Mouse (Mus musculus) cerebellum, adult 2 months (tissue): ENCODE results near the gene Zbtb20. TPM values are rescaled to one million over a fixed set of nuclear protein-coding genes. Genes with fewer than 3 reads are reported as not detected.

Experiments
- DNase-seq, 2 experiments: peaks; one replicate each; pipeline ENCODE4 v3.0.0; 2021
- H3K27ac ChIP-seq: fragments of 200-500 bp; 2 replicates; pipeline ENCODE4 v1.5.1; 2012; ENCODE audit warnings: low read length, control low read depth, inconsistent platforms; ENCODE audit not compliant: insufficient read depth
- H3K27me3 ChIP-seq: fragments of 200-500 bp; 2 replicates; pipeline ENCODE4 v1.6.1; 2012; ENCODE audit warnings: inconsistent platforms, mild to moderate bottlenecking, low read length, moderate library complexity; ENCODE audit not compliant: control insufficient read depth, insufficient read depth
- H3K4me1 ChIP-seq: fragments of 200-500 bp; 2 replicates; pipeline ENCODE4 v1.6.1; 2011; ENCODE audit warnings: low read length; ENCODE audit not compliant: control insufficient read depth, insufficient read depth
- H3K4me3 ChIP-seq: fragments of 200-500 bp; replicated peaks from 2 replicates; pipeline ENCODE3; 2011; ENCODE audit warnings: mild to moderate bottlenecking, low read depth, low read length, control low read depth; ENCODE audit not compliant: insufficient read depth
- CTCF ChIP-seq: fragments of 200-500 bp; IDR thresholded peaks from 2 replicates; pipeline ENCODE4 v1.5.1; 2011; ENCODE audit warnings: low read depth, mild to moderate bottlenecking, control low read depth, low read length, moderate library complexity, borderline replicate concordance; ENCODE audit not compliant: insufficient read depth
- POLR2A ChIP-seq: fragments of 200-500 bp; IDR thresholded peaks from 2 replicates; pipeline ENCODE4 v1.6.1; 2011; ENCODE audit warnings: low read length, control low read depth, borderline replicate concordance; ENCODE audit not compliant: insufficient read depth
- WGBS: fragments of 180-500 bp; shearing (Covaris S2); methylation state at CpG from one replicate; pipeline ENCODE4 v1.1.7; 2018; 5-methylcytosine and 5-hydroxymethylcytosine counted together
- polyA plus RNA-seq: library from polyadenylated mRNA; depleted of rRNA; stranded (reverse); fragments of >200 nt; gene quantifications from 2 replicates; pipeline ENCODE4 v1.2.3, GENCODE M21; 2012

Zbtb20 gene
- polyA plus RNA-seq, 1 experiment: 25.2 TPM

DNA sequence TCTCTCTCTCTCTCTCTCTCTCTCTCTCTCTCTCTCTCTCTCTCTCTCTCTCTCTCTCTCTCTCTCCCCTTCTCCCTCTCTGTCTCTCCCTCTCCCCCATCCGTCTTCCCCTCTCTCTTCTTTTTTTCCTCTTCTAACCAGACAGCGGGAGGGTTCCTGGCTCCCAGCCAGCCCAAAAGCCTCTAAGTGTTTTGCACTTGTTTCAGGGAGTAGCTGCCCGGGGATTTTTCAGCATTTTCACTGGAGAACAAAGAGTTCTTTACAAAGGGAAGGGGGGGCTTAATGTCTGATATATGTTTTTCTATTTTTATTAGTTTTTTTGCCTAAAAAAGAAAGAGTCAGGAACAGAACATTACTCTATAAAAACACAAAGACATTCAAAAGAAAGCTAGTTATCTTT, 628.5 kb downstream of the Zbtb20 start:
- Histone ChIP-seq H3K27ac (peak overlapping the region; percentile 91; the same call in 1 of the 2 replicates), H3K27me3 (no peaks in the 10 kb centered on the region), H3K4me1 (peaks cover 8% of the 10 kb centered on the region; the same call in 1 of the 2 replicates), H3K4me3 (peak overlapping the region; percentile 79)
- WGBS: 5% methylated on average over 3 of the region's 3 CpGs
- DNase-seq: peak; percentile 81 to 82
- no peak for TF ChIP-seq POLR2A
- no peak for TF ChIP-seq CTCF

DNA sequence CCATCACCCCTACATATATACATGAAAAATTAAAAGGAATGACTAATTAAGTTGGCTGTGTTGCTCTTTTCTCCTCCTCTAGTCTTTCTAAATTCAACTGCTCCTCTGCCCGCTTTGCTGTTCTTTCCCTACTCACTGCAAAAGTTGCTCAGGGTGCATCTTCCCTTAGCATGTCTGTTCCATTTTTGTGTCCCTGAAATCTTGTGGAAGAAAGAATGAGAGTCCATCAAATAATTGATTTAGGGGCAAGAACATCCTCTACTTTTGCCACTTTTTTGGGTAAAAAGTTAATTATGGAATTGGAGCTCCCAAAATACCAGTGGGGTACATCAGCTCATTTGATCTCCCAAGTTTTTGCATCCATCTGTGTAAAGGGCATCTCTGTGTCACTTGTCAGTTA, 628.9 kb downstream of the Zbtb20 start:
- H3K4me3 ChIP-seq: peak overlapping the region; percentile 79
- peaks cover 8% of the 10 kb centered on the region; the same call in 1 of the 2 replicates for H3K4me1 ChIP-seq
- no peak for TF ChIP-seq CTCF
- no peak for TF ChIP-seq POLR2A
- WGBS: 44% methylated on average over 1 of the region's 1 CpGs
- peak in 1 of 2 experiments; percentile 41 for DNase-seq
- no peaks in the 10 kb centered on the region for H3K27me3 ChIP-seq
- H3K27ac ChIP-seq: peak overlapping the region; percentile 72; the same call in 1 of the 2 replicates

DNA sequence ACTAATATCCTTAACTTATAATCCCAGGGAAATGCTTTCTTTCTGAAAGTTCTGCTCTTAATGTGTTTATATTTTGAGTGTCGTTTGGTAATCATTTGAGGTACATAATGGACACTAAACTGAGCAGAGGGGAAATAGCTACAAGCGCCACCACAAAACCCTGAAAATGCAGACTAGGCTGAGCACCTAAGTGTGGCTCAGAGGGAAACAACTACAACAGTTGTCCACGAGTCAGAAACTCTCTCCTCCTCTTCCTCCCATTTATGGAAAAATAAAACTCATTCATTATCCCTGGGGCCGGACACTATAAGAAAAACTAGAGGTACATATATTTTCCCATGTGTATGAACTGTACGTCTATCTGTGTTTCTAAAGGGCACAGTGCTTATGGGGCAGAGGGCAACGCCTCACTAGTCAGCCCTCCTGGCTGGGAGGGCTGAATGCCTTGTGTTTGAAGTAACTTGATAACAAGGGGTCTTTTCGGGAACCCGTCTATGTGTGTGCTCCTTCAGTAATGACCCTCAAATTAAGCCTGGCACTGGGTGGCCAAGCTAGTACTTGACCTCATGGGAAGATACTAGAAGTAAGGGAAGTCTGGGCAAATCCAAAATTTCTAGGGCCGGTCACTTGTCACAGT, 629.8 kb downstream of the Zbtb20 start:
- H3K4me3 ChIP-seq: peak overlapping the region; percentile 54
- H3K27ac ChIP-seq: peak overlapping the region; percentile 90
- peaks cover 3% of the 10 kb centered on the region; the same call in 1 of the 2 replicates for H3K4me1 ChIP-seq
- 29% methylated on average over 9 of the region's 9 CpGs for WGBS
- TF ChIP-seq POLR2A: no peak
- TF ChIP-seq CTCF: no peak
- H3K27me3 ChIP-seq: no peaks in the 10 kb centered on the region
- peak; percentile 39 to 53 for DNase-seq

DNA sequence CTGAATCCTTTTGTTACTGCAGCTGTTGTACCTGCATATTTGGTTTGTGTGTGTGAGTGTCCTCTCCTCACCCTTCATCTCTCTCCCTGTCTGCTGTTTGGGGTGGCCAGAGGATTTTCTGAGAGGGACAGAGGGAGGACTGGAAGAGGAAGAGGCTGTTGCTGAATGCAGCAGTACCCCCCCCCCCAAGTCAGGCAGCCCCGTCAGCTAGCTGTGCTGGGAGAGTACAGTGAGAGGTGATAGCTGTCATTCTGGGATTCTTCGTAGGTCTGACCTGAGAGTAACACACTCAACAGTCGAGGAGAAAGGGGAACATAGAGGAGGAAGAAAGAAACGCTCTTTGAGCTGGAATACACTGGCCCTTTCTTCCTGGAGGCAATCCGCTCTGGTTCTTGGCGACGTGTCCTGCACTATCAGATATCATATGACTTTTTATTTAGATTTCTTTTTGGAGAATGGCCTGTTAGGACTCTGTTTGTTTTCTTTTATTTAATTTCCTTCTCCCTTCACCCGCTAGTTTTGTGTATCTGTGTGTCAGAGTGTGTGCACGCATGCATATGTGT, 630.6 kb downstream of the Zbtb20 start:
- Histone ChIP-seq H3K4me1 (peaks cover 3% of the 10 kb centered on the region; the same call in 1 of the 2 replicates), H3K27ac (peak overlapping the region; percentile 95), H3K27me3 (no peaks in the 10 kb centered on the region), H3K4me3 (peak overlapping the region; percentile 57)
- TF ChIP-seq CTCF (no peak), POLR2A (no peak)
- WGBS: 11% methylated on average over 9 of the region's 9 CpGs
- peak; percentile 45 to 57 for DNase-seq

DNA sequence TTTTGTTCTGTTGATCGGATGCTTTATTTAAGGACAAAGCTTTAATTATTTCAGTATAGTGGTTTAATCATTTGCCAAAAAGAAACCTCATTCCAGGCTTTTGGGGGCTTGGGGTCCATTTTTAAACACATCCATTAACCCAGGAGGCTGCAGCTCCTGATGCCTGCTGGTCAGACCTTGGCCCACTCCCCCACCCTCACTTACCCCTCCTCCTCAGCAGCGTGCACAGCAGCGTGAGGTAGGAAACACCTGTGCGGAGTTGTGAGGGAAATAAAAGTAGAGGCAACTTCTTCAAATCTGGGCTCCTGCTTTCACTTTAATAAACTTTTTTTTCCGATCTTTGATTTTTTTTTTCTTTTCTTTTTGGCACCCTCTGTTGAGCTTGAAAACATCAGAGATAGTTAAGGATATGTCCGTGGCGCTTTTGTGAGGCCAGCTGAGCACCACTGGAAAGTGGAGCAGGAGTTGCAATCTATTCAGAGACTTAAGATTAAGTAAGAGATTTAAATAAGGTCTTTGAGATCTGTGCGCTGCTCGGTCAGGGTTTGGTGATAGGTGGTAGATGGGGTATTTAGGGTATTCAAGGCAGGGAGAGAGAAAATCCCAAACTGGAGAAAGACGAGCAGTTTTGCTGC, 631.2 kb downstream of the Zbtb20 start:
- peak overlapping the region; percentile 51 for H3K4me3 ChIP-seq
- peak in 1 of 2 experiments; percentile 49 for DNase-seq
- peak overlapping the region; percentile 95; the same call in 1 of the 2 replicates for H3K27ac ChIP-seq
- WGBS: 22% methylated on average over 10 of the region's 10 CpGs
- H3K4me1 ChIP-seq: peaks cover 3% of the 10 kb centered on the region; the same call in 1 of the 2 replicates
- TF ChIP-seq CTCF: no peak
- TF ChIP-seq POLR2A: no peak
- no peaks in the 10 kb centered on the region for H3K27me3 ChIP-seq

DNA sequence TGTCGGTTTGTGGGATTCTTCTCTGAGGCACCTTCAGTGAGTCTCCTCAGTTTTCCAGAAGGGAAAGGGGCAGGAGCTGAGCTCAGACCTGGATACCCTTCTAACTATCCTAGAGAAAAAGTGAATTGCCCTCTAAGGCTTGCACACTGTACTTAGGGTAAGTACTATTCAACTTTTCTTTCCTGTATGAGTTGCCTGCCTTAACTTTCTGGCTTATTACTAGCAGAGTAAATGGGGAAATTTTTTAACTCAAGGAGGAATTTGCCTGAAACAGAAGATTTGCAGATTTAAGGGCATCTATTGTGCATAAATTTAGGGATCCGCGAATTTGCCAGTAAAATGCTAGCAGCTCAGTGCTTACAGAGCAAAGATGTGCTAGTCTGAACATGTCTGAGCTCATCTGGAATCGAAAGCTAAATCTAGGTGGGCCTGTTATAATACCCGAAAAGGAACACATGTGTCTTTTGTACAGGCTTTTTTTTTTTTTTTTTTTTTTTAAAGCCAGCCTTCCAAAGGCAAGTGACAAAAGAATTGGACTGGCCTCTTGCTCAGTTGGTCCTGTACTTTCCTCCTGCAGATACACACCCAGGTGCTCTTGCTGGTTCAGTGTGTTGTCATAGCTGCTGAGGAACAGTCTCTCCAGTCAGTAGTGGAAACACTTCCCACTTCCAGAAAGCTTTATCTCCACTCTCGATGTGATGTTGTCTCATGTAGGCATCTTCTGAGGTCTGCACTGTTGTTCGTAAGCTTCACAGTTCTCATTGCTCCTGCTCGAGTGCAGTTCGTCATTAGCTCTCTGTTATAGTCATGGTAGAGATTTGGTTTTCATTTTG, 632.7 kb downstream of the Zbtb20 start:
- Histone ChIP-seq H3K4me3 (peak overlapping the region; percentile 38), H3K4me1 (peaks cover 3% of the 10 kb centered on the region; the same call in 1 of the 2 replicates), H3K27ac (peak overlapping the region; percentile 97), H3K27me3 (no peaks in the 10 kb centered on the region)
- TF ChIP-seq CTCF (no peak), POLR2A (no peak)
- peak; percentile 47 to 60 for DNase-seq
- WGBS: 41% methylated on average over 9 of the region's 9 CpGs

GRCm38 (mm10) chr16:43510516-43510915, 634.8 kb downstream of the Zbtb20 start:
- Histone ChIP-seq H3K27ac (peak overlapping the region; percentile 61; the same call in 1 of the 2 replicates), H3K27me3 (no peaks in the 10 kb centered on the region), H3K4me1 (peaks cover 3% of the 10 kb centered on the region; the same call in 1 of the 2 replicates), H3K4me3 (peak overlapping the region; percentile 12)
- peak in 1 of 2 experiments; percentile 55 for DNase-seq
- TF ChIP-seq CTCF: no peak
- no peak for TF ChIP-seq POLR2A
- WGBS: 45% methylated on average over 5 of the region's 5 CpGs
